Mouse (Mus musculus): ENCODE data around the gene Prc1.

- TF ChIP-seq POLR2A (IDR thresholded peaks at IDR 0.05; ENCODE audit: control insufficient read depth, low read depth, low read length) (no peak), CTCF (IDR thresholded peaks at IDR 0.05; ENCODE audit: control insufficient read depth, insufficient read depth, insufficient replicate concordance, low read depth, low read length) (no peak)
Observed at GRCm38 (mm10) chr7:80264606-80265005, 29.6 kb upstream of the Prc1 start.

All from testis, adult 2 months (tissue).